Mouse (Mus musculus): Measurements from ENCODE around the gene 4931409K22Rik. TPM values are rescaled to one million over a fixed set of nuclear protein-coding genes. Genes with fewer than 3 reads are reported as not detected.

Gene 4931409K22Rik
- total RNA-seq, 2 experiments from 2014 or later = not detected

DNA sequence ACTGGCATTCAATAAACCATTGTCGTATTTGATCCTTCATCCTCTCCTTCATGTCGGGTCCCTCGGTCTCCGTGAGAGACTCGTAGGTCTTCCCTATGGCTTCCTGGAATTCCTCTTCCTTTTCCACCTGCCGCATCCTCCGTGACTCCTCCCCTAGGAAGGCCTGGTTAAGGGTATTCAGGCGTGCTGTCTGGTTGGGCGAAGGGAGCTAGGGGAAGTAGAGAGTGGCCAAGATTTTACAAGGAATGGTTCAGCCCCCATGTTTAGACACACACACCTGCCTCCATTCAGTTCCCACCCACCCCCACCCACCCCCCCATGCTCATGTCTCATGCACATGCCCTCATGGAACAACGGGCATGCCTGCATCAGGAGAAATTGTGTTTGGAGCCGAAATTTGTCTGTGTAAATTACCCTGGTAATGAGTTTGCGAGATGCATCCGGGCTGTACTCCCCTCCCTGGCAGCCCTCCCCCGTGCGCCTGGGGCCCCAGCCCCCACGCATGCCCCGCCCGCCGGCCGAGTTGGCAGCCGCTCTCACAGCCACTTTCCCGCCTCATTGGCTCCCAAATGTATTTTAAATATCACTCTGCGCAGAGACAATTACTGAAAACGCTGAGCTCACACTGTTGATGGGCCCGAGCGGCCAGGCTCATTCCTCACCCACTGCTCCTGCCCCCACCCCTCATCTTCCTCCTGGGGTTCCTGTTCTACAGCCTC is 5.9 kb downstream of the 4931409K22Rik start:
- DNase-seq = no peak
- intact Hi-C loops (cut with DNase I) = no loop called here

DNA sequence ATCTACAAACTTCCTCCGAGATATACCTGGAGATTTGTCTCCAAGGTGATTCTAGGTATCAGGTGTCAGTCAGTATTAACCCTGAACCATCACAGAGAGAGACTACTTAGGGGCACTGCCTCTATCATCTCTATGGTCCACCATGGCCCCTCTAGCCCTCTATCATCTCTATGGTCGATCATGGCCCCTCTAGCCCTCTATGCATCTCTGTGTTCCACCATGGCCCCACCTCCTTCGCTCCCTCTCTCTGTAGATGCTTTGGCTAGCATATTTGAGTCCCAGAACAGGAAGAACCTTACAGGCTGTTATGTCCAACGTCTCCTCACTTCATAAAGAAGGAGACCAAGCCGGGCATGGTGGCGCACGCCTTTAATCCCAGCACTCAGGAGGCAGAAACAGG is 14.0 kb downstream of the 4931409K22Rik start:
- no peak for DNase-seq

DNA sequence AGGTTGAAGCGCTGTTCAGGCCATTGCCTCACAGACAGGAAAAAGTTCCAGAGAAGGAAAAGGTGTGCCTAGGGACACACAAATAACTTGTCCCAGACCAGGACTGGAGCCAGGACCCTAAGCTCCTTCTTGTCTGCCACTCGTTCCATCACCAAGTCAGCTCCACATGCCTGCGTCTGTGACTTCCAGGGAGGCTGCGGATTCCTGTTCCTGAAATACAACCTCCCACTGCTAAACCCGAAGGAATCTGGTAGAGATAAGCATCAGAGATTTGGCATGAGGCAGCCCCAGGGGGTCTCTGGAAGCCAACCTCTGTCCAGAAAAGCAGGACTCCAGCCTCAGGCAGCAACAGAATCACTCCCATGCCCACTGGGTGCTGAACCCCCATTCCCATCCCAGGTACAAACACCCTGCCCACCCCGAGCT is 15.5 kb downstream of the 4931409K22Rik start:
- intact Hi-C loops (cut with DNase I) = loop anchor here (5.0 kb wide), 1 partner anchor 36 kb away; the partner anchor contains the start of gene Abcf2
- no peak for DNase-seq

More for the DNA sequence above, 14.0 kb downstream of the 4931409K22Rik start:
- intact Hi-C loops (cut with DNase I) = loop anchor here (5.0 kb wide), 1 partner anchor 35 kb away; the partner anchor contains the start of gene Abcf2

DNA sequence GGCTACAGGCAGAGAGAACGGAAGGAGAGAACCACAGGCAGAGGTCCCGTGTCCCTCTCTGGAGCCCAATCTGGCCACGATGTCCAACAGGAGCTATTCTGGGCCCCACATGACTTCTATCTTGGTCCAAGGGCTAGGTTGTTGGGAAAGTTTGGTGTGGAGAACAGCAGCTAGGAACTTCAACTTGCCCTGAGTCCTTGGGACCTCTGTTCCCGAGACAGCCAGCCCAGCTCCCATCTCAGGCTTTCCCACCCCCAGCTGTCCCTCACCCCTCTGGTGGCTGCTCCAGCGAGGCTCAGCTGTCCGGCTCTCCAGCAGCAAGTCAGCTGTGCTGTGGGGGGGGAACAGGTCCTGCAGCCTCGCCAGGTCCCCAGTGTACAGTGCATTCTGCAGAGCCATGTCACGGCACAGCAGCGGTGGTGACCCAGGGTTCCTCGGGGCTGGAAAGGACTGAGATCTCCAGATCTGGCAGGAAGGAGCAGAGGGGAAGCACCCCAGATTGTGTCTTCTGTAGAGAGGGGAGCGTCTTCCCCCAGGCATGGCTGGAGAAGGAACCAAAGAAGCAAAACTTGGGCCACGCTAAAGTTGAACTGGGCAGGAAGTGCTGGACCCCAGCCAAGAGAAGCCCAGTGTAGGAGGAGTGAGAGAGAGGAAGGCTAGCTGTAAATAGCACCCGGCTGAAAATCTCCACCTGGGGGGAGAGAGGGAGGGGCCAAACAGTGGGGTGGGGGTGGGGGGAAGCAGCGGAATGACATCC is 16.0 kb downstream of the 4931409K22Rik start, which contains the start of gene Asb10:
TSS of gene Asb10 (minus strand) at position 592 of the 757 bp plus-strand sequence.
- intact Hi-C loops (cut with DNase I) = loop anchor here (5.0 kb wide), 1 partner anchor 37 kb away; the partner anchor contains the start of gene Abcf2
- DNase-seq = peak; percentile 65 to 72

DNA sequence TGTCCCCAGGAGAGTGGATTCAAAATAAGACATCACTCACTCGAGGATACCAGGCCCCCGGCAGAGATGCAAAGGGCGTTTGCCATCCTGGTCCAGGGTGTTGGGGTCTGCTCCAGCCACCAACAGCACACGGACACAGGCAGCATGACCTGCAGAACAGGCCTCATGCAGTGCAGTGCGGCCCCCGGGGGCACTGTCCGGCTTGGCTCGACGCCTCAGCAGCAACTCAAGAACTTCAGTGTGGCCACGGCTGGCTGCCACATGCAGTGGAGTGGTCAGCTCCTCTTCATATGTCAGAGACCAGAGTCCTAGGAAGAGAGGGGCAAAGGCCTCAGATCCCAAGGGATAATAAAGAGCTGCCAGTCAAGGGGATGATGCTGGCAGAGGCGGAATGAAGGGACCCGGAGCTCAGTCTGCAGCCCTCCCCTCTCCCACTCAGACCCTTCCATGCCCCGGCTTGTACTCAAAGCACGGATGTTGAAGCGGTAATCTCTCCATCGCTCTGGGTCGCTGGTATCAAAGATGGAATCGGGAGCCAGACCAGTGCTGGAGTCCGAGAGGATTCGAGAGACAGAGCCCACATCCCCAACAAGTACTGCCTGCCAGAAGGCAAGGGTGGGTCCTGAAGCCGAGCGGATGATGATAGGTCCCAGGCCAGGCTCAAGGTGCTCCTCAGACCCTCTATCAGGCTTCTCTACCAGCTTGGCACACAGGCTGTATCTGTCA is 16.9 kb downstream of the 4931409K22Rik start:
- no peak for DNase-seq
- intact Hi-C loops (cut with DNase I) = loop anchor here (5.0 kb wide), 1 partner anchor 38 kb away; the partner anchor contains the start of gene Abcf2

DNA sequence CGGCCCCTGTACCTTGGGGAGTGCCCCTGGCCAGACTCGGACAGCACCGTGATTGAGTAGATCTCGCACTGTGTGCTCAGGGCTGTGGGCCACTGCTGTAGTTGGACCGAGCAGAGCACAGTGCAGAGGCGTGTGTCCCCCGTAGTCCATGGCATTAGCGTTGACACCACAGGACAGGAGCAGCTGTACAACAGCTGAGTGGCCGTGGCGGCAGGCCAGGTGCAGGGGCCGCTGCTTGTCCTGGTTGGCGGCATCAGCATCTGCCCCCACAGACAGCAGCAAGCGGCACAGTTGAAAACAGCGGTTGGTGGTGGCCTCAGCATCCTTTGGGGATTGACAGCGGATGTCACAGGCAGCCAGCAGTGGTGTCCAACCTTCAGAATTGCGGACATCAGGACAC is 19.0 kb downstream of the 4931409K22Rik start:
- intact Hi-C loops (cut with DNase I) = no loop called here
- no peak for DNase-seq

DNA sequence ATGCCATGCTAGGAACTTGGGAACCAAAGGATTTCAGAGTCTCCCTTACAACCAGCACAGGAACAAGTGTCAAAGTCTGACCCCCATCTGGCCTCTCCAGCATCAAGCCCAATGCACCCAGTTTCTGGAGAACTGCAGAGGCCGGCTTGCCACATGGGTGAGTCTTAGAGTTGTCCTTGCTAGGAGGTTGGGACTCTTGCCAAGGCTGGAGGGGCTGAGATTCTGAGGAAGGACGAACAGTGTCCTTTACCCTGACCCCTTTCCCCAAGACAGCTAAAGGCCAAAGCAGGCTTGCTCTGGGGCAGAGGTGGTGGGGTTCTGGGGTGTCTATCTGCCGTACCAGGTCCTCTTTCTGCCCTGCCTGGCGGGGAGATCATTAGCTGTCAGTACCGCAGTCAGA is 20.1 kb downstream of the 4931409K22Rik start:
- intact Hi-C loops (cut with DNase I) = no loop called here
- no peak for DNase-seq

DNA sequence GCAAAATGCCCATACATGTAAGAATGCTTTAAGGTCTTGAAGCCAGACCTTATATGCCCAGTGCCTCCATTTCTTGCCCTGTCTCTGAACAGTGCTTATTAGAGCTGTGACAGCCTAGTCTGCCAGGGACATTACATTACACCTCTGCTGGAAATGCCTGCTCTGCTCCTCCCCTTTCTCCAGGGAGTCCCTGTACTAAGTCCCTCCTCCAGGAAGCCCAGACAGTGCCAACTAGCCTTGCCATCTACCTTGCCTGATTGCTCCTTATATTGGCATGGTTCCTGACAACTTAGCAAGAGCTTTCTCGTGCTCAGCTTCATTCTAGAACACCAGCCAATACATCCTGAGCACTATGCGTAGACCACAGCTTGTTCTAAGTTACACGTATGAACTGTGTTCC is 20.9 kb downstream of the 4931409K22Rik start:
- intact Hi-C loops (cut with DNase I) = no loop called here
- no peak for DNase-seq

DNA sequence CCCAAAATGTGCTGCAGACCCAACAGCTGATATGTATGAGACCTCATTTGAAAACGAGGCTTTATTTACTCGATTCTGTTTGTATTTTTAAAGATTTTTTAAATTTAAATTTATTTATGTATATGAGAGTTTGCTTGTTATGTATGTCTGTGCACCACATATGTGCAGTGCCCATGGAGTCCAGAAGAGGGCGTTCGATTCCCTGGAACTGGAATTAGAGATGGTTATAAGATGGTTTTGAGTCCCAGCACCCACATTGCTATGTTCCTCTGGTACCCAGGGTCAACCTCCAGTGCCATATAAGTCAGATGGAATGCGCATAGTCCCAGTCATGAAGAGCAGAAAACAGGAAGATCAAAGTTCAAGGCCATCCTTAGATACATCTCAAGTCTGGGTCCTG is 22.3 kb downstream of the 4931409K22Rik start:
- intact Hi-C loops (cut with DNase I) = loop anchor here (5.0 kb wide), 3 partner anchors 52 to 118 kb away; no protein-coding TSS in a partner anchor
- DNase-seq = no peak

DNA sequence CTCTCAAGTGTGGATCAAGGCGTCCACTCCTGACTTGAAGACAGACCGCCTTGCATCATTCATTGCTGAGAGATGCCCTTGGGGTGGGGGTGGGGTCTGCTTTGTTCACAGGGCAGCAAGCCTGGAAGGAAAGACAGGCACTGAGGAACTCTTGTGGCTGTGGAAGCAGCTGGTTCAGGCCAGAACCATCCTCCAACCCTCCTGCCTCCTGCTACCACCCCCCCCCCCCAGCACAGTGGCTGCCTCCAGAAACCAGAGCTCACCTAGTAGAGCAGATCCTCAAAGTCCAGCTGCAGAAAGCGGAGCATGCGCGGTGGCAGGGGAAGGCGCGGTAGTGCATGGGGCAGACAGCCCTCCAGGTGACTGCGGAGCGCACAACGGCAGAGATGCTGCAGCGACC is 23.2 kb downstream of the 4931409K22Rik start:
- DNase-seq = no peak
- intact Hi-C loops (cut with DNase I) = loop anchor here (5.0 kb wide), 3 partner anchors 51 to 119 kb away; no protein-coding TSS in a partner anchor

DNA sequence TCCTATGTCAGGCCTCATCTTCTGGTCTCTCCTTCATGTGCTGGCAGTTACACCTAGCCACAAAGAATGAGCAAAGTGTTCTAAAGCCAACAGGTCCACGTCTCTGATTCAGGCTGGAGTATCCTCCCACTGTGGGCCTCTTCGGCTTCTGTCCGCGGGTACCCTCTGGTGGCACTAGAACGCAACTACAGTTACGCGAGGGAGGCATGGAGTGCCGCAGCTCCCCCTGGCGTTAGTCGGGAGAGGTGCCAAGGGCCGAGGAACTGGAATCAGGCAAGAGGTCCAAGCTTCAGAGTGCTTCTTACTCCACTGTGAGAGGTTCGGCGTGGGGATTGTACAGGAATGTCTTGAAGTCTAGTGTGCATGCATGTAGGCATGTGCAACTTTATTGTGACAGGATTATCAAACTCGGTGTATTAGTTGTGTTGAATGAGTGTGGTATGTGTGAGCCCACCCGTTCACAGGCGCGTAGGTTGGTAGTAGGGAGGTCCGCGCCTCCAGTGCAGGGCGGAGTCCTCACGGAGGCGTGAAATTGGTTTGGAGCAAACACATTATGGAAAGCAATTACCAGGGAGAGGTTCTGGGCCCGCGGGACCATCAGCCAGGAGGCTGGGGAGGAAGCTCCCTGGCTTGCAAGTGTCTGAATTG is 26.4 kb downstream of the 4931409K22Rik start:
- intact Hi-C loops (cut with DNase I) = loop anchor here (5.0 kb wide), 3 partner anchors 48 to 122 kb away; no protein-coding TSS in a partner anchor
- peak; percentile 92 to 95 for DNase-seq

DNA sequence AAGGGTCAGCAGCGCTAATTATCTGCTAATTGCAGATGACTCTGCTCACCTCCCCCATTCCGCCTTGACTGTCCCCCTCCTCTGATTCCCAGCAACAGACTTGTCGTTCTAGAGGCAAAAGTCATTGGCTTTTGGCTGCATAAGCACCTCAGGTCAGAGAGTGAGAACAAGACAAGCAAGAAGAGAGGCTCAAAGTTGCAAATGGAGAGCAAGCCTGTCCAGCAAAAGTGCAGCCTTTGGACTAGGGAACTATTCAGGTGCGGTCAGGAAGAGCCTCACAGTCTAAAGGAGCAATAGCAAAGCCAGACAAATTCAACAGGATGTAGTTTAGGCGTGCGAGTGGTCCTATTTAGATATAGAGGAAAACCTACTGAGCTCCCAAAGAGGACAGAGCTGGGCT is 28.8 kb downstream of the 4931409K22Rik start:
- no peak for DNase-seq
- intact Hi-C loops (cut with DNase I) = no loop called here

DNA sequence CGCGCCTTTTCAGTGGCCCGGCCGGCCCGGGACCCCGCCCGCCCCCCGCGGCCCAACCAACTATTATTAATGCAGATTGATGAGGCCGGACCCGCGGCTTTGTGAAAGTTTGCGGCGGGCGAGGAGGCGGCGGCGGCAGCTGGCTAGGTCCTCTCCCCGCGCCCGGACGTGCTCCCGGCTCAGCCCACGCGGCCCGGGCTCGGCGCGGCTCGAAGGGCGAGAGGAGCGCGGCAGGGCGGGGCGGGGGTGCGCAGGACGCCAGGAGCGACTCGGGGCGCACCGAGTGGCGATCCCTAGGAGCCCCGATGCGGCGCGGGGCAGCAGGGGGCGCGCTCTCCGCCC is 29.7 kb downstream of the 4931409K22Rik start, which contains the start of gene Gbx1:
TSS of gene Gbx1 (minus strand) at position 314 of the 342 bp plus-strand sequence.
- no peak for DNase-seq
- intact Hi-C loops (cut with DNase I) = no loop called here

DNA sequence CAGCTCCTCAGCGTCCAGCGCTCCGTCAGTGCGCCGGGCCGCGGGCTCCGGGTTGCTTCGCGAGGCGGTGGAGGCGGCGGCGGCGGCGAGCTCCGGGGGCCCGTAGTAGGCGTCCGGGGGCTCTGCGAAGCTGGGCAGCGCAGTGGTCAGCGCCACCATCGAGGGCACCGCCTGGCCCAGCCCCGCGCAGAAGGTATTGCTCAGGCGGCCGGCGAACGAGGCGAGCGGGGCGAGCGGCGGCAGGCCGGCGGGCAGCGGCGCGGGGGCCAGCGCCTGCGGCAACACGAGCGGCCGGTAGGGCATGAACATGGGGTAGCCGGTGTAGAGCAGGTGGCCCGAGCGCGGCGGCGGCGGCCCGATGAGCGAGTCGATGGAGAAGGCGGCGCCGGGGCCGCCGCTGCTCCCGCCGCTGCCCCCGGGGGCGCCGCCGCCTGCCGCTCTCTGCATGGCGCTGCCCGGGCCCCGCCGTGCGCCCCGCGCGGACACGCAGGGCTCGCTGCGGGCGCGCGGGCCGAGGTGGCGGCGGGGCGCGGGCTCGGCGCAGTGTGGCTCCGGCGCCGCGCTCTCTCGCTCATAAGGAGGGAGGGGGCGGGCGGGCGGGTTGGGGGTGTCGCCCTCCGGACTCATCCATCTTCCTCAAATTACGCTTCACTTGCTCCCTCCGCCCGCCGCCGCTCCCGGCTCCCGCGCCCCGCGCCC is 30.3 kb downstream of the 4931409K22Rik start:
- DNase-seq = no peak
- intact Hi-C loops (cut with DNase I) = no loop called here

DNA sequence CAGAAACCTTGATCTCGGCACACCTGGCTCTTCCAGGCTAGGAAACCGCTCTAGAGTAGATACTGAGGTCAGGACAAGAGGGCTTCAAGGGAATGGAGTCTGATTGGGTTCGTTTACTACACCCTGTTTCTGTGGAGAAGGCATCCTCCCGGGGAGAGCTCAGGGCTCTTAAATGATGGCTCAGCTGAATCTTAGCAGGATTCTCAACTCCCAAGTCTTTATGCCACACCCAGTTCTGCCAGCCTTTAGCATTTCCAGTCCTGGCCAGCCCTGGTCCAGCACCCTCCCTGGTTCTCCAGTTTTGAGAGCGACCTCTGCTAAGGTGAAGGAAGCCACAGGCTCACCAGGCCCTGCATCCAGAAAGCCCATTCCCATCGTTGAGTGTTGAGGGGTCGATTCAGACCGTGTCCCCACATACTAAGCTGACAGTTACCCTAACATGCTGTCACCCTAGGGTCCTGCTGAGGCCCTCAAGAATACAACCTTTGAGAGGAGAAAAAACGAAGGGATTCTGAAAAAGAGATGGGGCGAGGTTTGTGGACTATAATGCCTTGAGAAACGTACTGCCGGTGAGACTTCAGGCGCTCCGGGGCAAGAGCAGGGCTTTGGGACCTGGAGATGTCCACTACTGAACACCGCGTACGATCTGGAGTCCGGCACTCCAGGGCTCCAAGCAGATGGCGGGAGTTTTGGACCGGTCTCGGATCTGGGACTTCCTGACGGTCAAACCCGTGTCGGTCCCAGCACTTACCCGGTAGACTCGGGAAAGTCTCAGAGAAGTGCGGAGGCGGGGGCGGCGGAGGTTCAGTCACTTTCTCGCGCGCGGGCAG is 31.0 kb downstream of the 4931409K22Rik start:
- intact Hi-C loops (cut with DNase I) = no loop called here
- DNase-seq = no peak

DNA sequence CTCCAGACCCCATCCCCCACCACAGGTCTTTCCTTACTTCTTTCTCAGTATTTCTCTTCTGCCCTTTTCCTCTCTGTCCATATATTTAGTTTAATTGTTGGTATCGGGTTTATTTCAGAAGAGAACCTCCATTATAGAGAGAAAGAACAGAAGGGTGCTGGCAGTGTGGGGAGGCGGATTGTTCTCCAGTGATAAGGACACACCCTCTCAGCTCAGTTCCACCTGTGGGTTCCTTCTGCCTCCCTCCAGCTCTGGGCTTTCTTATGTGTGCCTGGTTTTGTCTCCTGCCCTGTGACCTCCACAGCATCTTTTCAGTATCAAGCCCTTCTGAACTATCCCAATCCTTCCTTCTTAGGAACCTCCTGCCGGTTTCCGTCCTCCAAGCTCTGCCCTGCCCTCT is 32.1 kb downstream of the 4931409K22Rik start:
- intact Hi-C loops (cut with DNase I) = no loop called here
- no peak for DNase-seq

DNA sequence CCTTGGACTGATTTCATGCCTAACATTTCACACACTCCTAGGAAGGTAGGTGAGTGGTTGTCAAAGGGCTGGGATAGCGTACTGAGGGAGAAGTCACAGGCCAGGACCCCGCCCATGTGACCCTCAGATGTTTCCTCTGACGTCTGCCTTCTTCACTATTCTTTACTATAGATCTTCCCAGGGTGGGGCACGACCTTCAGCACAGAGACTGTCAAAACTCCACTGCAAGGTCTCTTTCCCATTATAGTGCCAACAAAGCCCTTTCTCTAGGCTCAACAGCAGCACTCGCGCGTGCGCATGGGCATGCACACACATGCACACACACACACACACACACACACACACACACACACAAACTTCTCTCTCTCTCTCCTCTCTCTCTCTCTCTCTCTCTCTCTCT is 32.8 kb downstream of the 4931409K22Rik start:
- intact Hi-C loops (cut with DNase I) = no loop called here
- no peak for DNase-seq

DNA sequence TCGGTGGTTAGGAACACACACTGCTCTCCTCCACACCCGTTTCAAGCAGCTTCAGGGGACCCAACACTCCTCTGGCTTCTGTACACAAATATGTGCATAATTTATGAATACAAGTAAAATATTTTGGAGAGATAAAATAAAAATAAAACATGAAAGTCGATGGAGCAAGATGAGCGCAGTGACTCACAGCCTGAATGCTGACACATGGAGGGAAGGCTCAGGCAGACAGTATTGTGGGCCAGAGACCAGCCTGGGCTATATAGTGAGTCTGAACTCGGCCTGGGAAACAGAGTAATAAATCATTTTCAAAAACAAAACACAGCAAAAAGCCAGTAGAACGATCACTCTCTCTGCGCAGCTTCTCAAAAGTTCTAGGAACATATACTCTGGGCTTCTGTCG is 35.2 kb downstream of the 4931409K22Rik start:
- intact Hi-C loops (cut with DNase I) = no loop called here
- DNase-seq = no peak

DNA sequence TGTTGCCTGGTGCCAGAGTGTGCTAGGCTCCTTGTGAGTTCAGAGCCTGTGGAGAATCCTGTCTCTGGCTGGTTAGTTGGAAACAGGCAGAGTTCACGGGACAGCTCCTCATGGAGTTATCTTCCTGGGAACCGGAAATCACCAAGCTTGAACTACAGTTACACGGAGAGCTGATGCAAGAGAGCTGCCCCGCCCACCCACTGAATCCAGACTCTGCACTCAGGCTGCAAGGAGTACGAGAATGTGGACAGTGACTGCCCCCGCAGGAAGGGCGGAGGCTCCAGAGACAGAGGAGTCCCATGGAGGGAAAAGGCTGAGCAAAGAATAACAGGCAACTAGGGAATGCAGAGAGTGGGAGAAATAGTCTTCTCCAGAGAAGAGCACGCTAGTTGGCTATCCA is 44.3 kb downstream of the 4931409K22Rik start:
- peak in 1 of 2 experiments; percentile 46 for DNase-seq

More for the DNA sequence above, 44.3 kb downstream of the 4931409K22Rik start:
- intact Hi-C loops (cut with DNase I) = loop anchor here (5.0 kb wide), 1 partner anchor 140 kb away; no protein-coding TSS in a partner anchor
